Comparison of ENCODE assay signal across 18 mouse cellular contexts in genomic region chr7:121329274-121329673, GRCm38 (mm10).
"Had no signal": no experiment of that assay in that cellular context is flagged by ENCODE, and none has a peak within 500 bp of the region (broad histone marks: within the 10 kb centered on the region; RNA-seq: fewer than 3 reads in every experiment).

No protein-coding gene starts in this region.

- ATAC-seq: hindbrain, embryonic 16.5 days; inflammation-experienced regulatory T-cells, adult 6 months; intestine, embryonic 15.5 days; intestine, postnatal 0 days; liver, embryonic 12.5 days had no signal

- DNase-seq: gastrocnemius, adult 2 months; gastrocnemius, postnatal 10 days; gastrocnemius, postnatal 25 days; heart, adult 18-20 months; heart, postnatal 10 days; heart, postnatal 4 days; kidney, adult 2 months; kidney, adult 9 months; kidney, postnatal 14 days; kidney, postnatal 36 days; layer of hippocampus, adult 9-11 months; layer of hippocampus, postnatal 36 days; left cerebral cortex, postnatal 4 days had no signal
